Mouse (Mus musculus) cerebellum, adult 2 months (tissue): Measurements from ENCODE around the gene Otud7a.

ENCODE experiments used
- CTCF ChIP-seq: fragments of 200-500 bp; IDR thresholded peaks from 2 replicates; pipeline ENCODE4 v1.5.1; 2011; ENCODE audit warnings: low read depth, mild to moderate bottlenecking, control low read depth, low read length, moderate library complexity, borderline replicate concordance; ENCODE audit not compliant: insufficient read depth
- POLR2A ChIP-seq: fragments of 200-500 bp; IDR thresholded peaks from 2 replicates; pipeline ENCODE4 v1.6.1; 2011; ENCODE audit warnings: low read length, control low read depth, borderline replicate concordance; ENCODE audit not compliant: insufficient read depth

DNA sequence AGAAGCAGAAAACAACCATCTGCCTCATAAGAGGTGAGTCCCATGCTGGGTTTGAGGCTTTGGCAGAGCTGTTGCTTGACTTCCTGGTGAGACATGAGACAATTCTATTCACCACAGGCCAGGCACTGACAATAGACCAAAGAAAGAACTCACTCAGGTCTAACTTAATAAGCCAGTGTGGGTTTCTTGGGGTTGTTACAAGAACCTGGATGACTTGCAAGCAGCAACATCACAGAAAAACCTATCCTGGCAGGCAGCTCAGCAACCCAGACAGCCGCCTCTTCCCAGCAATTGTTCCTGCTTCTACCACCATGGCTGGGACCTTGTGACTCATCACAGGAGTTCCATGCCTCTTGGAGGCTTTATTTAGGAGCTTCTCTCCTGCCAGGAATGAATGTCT lies 329.7 kb downstream of the Otud7a start:
- TF ChIP-seq CTCF (no peak), POLR2A (no peak)
